Mouse (Mus musculus) telencephalon, adult 2 months (tissue): ENCODE results near the gene Clmn.

Experiments used
- DNase-seq: peaks from one replicate; pipeline ENCODE4 v3.0.0-alpha.2; 2011; ENCODE audit warnings: low read depth, low spot score

Clmn gene

DNA sequence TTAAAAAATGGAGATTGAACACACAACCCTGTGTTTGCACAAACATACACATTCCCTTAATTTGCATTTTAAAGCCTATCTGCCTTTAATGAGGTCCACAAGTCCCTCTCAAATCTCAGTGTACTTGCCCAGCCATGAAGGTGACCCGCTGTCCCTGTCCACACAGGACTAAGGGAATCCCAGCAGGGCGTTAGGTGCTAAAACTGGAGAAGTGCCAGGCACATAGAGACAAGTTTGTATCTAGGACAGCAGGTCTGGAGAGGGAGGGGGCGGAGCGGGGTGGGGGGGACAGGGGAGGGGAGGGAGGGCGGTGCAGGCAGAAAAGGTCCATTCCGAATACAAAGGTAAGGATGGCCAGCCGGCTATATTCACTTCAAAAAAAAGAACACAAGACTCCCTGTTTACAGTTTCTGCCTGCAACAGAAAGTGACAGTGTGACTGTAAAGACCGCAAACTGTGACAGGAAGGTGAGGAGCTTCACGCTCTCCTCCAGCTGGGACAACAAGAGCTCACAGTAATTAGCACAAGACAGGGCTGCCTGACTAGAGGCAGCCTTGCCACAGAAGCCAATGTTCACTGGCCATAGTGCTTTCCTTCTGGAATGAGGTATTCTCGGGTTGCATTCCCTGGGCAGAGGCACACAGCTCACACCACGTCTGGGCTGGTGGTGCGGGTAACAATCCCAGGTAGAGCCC is 47.6 kb downstream of the Clmn start:
- no peak for DNase-seq

DNA sequence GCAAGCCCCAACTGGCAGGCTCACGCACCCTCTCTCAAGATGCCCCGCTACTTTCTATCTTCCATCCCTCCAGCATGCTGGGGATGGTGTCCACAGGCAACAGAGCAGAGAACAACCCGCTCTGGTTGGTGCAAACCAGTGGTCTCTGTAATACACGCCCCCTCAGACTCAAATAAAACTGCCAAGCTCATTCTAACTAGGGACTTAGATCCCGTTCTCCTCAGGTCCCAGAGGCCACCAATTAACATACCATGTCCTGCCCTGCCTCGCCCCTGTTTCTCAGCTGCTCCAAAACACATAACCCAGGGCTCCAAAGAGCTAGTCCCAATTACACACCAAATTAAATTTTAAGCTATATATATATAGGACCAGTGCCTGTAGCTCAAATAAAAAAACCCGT is 50.6 kb downstream of the Clmn start:
- no peak for DNase-seq

DNA sequence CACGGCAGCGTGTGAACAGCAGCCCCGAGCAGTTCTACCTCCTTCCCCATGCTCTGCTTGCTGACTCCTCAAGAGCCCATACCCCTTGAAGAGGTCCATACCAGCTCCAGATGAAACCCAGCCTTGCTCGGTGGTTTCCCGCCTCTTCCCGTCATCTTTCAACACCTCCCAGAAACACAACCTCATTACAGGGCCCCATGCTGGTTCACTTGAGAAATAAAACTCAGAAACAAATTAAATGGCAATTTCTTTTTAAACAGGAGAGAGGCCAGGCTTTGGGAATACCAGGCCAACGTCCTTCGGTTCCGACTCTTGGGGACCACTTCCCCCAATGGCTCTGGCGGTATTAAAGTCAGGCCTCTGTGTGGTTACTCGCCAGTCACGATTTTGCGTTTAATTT is 51.1 kb downstream of the Clmn start:
- no peak for DNase-seq

DNA sequence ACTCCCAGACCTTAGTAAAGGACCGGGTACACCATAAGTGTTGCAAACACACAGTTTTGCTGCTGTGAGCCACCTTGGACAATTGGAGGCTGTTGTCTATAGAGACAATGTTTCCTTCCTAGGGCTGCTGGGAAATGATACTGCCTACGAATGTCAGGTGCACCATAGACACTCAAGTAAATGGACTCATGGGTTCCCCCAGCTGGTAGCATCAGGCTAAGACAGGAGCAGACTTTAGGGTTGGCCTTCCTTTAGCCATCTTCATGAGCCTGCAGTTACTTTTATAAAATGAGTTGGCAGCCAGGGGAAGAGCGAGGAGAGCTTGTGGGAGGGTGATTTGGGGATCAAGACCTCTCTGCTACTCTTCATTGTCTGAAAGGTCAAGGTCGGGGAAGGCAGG is 52.2 kb downstream of the Clmn start:
- DNase-seq: no peak

DNA sequence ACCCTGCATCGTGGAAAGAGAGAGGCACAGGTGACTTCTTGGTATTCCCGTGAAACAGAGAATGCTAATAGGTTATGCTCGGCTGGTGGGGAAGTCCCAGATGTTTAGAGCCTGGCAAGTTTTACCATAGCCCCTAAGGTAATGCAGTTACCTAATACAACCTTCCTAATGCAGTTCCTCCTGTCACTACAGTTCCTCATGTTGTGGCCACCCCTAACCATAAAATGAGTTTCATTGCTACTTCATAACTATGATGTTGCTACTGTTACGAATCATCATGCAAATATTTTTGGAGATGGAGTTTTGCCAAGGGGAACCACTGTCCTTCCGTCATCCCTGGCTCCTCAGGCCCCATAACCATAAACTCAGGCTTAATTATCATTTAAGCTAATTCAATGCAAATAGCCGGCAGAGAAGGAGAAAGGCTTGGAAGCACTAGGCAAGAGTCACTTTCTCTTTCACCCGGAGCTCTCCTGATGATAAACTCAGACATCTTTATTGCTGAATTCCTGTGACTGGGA is 53.9 kb downstream of the Clmn start:
- DNase-seq: no peak

DNA sequence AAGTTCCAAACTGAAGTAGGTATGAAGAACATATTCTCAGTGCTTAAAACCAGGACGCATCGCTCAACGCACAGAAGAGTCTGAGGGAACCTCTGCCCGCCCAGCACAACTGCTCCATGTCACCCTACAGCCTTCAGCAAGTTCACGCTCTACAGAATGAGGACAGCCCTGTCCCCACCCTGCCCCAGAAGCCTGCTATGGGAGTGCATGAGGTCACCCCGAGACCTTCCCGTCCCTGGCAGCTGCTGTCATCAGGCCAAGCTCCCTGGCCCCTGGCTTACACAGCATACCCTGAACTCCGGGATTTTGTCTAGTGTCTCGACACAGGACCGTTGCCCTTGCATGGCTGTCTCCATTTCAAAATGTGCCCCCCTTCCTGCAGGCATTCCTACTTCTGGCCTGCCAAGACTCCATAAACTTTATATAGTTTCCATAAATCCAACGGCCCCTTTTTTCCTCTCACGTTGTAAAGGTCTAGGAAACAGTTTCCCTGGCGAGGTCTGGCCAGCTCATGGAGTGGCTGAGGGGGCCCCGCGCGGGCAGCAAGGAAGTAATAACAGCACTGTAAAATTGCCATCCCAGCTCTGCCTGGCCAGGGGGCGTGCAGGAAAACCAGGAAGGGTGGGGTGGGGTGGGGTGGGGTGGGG is 56.3 kb downstream of the Clmn start:
- DNase-seq: no peak

DNA sequence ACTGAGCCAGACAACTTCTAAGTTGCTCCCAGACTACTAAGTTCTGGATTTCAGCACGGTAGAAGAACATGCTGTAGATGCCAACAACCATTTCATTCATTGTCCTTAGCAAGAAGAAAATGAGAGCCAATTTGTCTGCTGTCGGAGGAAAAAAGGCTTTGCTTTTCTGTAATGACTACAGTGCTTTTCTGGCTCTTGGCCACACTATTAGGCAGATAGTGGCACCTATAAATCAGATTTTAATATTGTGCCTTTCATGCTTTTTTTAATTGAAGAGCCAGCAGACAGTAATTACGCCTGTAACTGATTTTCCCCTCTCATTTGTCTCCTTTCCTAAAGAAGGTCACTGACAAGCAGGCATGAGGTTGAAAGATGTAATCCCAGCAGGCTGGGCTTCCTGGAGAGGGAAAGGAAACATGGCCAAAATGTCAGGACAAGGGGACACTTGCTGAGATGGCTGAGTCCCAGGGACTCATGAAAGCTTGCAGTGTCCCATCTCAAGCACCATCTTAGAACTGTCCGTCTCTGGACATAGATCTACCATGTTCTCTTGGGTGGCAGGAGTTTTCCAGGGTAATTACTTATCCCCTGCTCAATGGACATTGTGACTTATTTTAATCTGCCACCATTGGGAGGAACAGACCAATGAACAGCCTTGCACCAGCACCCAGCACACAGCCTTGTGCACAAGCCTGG is 58.0 kb downstream of the Clmn start:
- no peak for DNase-seq

DNA sequence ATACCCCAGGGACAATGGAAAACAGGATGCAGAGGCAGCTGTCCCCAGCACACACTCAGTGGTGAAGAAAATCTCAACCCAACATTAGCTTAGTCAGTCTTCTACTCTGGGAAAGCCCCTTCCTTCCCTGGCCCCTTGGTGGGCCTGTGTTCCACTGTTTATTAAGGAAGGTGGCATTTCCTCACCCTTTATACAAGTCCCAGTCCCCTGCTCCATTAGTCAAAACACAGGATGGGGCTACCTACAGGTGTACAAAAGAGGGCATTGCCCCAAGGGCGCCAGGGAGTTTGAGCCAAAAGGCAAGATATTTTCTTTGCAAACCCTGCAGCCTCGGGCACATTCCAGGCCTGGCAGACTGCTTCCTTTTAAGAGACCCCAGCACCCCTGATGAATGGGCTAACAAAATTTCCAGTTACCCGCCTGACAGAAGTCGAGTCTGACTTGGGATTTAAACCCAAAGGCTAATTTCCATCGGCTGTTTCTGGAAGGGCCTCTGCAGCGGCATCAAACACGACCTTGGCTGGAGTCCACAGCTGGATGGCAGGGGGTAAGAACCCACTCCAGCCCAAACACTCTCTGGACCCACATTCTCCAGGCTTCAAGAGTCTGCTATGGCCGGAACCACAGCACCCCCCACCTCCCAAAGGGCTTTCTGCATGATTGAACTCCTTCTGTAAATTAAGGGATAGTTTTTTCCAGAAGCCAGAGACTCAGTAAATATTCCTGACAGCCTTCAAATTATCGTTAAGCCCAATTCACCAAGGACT is 63.2 kb downstream of the Clmn start:
- no peak for DNase-seq

DNA sequence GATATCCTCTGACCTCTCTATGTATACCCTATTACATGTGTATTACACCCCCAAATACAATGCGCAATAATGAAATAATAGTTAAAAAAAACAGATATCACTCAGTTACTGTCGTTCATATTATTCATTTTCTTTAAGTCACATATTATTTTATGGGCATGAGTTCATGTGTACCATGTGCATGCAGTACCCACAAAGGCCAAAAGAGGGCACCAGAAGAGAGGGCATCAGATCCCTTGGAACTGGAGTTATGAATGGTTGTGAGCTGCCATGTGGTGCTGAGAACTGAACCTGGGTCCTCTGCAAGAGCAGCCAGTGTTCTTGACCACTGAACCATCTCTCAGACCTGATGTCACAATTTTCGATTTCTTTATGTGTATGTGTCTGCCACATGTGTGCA is 65.5 kb downstream of the Clmn start:
- DNase-seq: no peak

DNA sequence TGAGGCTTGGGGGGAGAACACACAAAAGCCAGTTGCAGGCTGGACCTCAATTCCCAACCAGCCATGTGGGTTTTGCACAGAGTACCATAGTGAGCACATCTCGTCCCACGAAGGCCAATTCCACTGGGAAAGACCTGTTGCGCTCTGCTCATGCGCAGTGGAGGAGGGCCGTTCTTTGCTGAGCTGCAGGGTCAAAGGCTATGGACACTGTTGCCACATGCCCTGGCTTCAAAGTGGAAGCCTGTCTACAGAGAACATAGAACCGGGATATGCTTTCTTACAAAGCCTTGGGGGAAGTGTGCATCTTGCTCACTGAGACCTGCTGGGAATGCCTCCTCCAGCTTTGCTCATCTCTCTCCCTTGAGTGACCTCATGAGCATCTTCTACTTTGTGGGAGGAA is 67.0 kb downstream of the Clmn start:
- no peak for DNase-seq

DNA sequence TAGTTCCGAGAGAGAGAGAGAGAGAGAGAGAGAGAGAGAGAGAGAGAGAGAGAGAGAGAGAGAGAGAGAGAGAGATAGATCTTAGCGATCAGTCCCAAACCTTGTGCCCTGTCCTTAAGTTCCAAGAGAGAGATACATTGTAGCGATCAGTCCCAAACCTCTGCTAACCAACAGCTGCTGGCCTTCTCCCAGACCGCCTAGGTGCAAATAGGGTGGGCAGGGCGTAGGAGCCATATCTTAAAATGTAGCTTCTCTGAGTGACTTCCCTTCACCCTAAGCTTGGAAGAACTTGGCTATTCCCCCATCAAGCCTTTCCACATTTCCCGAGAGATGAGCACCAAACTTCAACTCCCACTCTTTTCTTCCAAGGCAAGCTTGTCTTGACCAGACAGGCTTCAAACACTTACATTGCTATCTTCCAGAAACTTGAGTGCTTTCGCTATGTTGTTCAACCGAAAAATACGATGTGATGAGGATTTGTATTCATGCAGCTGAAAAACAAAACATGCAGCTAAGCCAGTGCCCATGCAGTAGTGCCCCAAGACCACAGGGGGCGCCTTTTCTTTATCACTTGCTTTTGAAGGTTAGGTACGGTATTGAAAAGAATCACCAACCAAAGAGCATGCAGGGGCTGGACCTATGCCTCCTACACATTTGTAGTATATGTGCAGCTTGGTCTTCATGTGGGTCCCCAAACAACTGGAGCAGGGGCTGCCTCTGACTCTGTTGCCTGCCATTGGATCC is 68.1 kb downstream of the Clmn start:
- no peak for DNase-seq

DNA sequence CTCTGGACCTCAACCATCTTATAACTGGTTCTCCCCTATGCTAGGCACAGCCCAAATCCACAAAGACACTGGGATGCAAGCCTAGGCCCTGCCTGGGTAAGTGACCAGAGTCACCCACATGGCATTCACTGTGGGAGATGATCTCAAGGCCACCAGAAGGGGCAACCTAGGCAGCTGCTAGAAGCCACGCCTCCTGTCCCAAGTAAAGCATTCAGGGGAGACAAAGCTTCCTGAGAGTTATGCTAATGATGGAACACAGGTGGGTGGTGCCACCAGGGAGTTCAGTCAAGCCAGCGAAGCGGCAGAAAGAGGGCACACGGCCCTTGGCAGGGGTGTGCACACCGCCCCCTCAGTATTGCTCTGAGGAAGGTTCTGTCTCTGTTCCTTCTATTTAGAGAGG is 69.9 kb downstream of the Clmn start:
- DNase-seq: no peak

DNA sequence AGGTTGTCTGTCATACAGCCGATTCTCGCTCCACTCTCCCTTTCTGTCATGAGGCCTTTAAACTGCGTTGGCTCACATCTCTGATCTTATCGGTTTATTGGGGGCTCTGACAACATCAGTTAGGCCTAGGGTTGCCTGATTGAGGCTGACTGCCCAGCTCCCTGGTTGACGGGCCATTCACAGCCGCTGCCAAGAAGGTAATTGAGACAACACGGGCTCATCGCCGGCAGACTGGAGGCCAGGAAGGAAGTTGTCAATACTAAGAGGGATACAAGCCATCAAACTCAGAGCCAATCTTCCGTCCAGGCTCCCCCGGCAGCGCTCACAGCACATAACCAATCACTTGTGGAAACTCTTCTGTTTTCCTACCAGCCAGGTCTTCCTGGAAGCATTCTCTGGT is 71.4 kb downstream of the Clmn start:
- DNase-seq: no peak

DNA sequence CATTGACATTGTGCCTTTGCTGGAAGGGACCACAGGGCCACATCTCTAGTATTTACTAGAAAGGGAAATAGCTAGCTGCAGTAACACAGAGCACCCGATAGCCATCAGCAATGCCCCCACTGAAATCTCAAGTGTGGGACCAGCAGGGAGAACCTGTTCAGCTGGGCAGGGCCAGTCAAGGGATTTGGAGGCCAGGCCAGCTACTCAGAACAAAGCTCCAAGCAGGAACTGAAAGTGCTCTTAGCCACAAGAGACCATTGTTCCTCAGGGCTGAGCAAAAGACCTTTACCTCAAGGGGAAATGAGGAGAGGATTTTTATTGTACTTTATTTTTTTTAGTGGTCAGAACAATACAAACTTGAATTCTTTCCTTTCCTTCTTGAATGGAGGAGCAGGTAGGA is 87.3 kb downstream of the Clmn start:
- no peak for DNase-seq

DNA sequence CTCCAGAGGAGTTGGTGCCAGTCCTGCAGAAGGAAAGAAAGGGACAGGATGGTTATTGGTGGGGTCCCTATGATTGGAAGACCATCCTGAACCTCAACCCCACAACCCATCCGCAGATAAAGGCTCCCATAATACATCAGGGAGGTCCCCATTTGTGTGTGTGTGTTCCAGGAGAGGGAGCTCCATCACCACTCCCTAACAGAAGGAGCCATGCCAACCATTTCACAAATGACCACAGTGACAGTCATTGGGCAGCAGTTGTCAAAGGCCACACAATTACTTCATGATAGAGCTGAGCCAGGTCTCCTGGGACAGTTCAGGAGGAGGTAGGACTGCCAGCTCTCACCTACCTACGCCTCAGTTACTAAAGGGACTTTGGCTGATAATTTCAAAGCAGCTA is 92.9 kb downstream of the Clmn start:
- no peak for DNase-seq

DNA sequence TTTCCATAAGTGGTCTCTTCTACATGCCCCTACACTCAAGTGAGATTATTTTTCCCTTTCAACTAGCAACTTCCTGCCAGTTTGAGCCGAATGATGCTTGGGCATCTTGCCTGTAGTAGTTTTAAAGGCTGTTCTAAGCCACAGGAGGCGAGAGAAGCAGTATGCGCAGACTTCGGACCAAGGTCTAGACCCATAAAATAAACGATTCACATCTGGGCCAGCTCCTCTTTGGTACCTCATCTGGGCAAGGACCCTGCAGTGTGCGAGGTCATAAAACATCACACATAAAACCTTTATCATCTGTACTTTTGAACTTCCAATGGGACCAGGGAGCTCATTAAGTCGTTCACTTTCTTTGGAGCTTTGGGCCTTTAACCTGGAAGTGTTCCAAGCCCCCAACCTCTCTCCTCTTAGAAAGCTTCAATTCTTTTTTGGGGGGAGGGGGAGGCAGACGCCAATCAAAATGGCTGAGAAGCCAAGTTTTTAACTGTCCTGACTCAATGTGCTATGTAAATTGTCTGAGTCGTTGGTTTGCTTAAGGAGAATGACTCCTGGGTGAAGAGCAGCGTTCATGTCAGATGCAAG is 95.6 kb downstream of the Clmn start:
- DNase-seq: no peak

DNA sequence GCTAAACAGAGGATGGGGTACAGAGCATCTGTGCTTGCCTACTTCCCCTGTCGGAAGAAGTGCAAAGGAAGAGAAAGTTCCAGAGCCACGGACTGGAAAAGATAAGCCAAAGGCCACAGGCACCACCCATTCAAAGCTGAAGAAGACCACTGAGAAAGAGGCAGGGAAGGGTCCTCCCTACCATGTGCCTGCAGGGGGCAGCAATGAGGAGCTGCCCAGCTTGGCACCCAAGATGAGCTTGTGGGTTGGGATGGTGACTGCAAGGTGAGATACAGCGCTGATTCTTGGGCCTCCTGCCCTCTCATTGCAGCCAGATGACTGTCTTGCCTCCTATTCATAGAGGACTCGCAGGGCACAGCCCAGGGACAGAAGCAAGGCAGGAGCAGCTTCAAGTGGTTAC is 97.7 kb downstream of the Clmn start:
- no peak for DNase-seq

DNA sequence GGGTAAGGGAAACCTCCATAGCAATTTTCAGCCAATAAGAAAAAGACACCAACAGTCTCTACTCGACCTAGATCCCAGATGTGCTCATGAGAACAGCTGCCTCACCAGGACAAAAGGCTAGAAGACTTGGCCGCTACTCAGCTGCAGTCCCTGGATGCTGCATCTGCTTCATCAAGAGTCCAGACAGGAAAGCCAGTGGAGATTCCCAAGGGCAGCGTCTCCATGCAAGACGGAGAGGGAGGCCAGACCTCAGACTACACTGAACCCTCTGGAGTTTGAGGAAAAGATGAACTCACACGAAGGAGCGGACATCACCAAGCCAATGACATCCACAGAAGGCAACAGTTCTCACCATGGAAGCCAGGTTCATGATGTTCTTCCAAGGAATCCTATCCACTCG is 99.1 kb downstream of the Clmn start:
- no peak for DNase-seq

DNA sequence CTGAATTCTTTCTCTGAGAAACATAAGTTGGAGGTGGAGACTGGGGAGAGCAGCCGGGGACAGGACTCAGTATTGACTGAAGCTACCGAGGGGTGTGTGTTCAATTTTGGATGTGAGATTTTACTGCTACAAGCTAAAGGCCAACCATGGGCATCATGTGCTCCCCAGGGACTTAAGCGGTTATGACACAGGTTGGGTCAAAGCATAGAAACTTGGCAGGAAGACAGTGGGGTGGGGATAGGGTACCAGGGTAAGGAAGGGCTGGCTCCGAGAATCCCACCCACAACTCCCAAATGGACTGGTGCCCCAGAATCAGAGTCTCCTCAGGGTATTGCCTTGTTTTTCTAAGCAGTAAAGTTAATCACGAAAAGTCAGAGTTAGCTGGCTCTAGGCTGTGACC is 99.8 kb downstream of the Clmn start:
- no peak for DNase-seq

DNA sequence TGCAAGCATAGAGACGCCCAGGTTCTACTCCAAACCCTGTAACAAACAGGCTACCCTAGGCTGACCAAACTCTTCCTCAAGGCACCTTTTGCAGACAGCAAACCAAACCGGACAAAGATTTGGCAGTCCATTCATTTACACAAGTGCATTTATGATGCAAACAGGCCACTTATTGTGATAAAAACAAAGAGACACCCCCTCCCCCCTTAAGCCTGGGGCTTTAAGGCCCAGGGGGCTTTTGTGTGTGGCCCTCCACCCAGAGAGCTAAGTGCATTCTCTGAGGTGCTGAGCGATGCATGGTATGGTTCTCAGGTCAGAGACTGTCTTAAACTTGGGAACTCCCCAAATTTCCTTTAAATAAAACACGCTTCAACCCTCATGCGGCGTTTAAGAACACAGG is 101.0 kb downstream of the Clmn start:
- no peak for DNase-seq

DNA sequence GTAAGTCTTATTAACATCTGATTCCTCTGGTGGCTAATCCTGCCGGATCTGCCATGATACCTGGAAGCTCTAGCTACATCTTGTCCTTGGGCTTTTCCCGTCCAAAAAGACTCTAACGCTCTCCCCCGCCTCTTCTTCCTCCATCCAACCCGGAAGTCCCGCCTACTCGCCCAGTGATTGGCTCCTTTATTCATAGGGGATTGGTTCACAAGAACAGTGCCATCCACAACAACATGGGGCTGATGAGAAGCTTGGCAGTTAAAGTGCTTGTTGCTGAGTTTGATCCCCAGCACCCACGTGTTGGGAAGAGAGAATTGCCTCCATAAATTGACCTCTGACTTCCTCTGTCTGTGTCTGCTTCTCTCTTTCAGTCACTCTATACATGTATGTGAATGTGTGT is 103.5 kb downstream of the Clmn start:
- DNase-seq: no peak
